Mouse (Mus musculus): ENCODE measurements around the gene Cks2. TPM values are rescaled to one million over a fixed set of nuclear protein-coding genes. Genes with fewer than 3 reads are reported as not detected.

Cks2 gene
- polyA plus RNA-seq, 1 experiment from 2014 or later, result 414 TPM

- peaks cover 25% of the 10 kb centered on the region for H3K4me1 ChIP-seq (ENCODE audit: control insufficient read depth, insufficient read depth, low read length)
- ATAC-seq (ENCODE audit: low FRiP score, low TSS enrichment), result no peak
- H3K27me3 ChIP-seq (ENCODE audit: control insufficient read depth, insufficient read depth, low read length), result no peaks in the 10 kb centered on the region
- H3K9me3 ChIP-seq (ENCODE audit: control insufficient read depth, low read length), result no peaks in the 10 kb centered on the region
- H3K9ac ChIP-seq (ENCODE audit: low read depth, low read length), result peak overlapping the region; percentile 95
- H3K4me3 ChIP-seq (ENCODE audit: low read length), result peak overlapping the region; percentile 91
- peak overlapping the region; percentile 63 for H3K4me2 ChIP-seq (replicated peaks; ENCODE audit: low read depth, low read length)
- peak overlapping the region; percentile 71 for H3K27ac ChIP-seq (ENCODE audit: low read depth, low read length)
- 0% methylated on average over 7 of the region's 7 CpGs for WGBS
- H3K36me3 ChIP-seq (ENCODE audit: control insufficient read depth, insufficient read depth, low read length), result peaks cover 10% of the 10 kb centered on the region; the same call in 1 of the 2 replicates
These were observed 840 bp downstream of the Cks2 start for GRCm38 (mm10) chr13:51645872-51646271.

DNA sequence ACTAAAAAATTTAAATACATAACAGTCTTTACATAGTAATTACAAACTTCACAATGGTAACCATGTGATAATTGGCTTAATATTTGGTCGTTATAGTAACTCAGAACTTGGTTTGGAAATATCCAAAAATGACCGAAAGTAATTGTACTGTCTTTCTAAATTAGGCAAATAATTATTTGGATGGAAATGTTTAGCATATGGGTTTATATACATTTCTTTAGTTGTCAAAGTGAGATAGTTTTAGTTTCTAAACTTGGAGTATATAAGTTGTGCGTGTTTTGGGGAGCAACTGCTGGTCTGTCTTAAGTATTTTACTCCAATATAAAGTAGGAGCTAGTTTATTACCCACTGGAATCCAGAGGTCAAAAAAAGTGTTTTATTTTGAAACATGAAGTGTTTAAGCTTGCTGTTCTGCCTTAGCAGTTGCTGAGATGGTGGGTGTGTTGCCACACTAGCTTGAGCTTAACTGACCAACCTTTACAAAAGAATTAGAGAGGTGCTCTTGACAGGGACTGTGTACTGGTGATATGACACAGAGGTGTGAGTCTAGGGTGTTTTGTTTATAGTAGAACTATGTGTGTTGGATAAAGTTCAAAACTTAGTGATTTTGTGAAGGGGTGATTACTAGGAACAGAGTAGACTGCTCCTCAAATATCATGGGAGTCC is 1.5 kb downstream of the Cks2 start:
- H3K4me3 ChIP-seq (ENCODE audit: low read length), result peak overlapping the region; percentile 91
- 21% methylated on average over 3 of the region's 3 CpGs for WGBS

GRCm38 (mm10) chr13:51647770-51648169 is 2.7 kb downstream of the Cks2 start:
- Histone ChIP-seq H3K9me3 (ENCODE audit: control insufficient read depth, low read length) (no peaks in the 10 kb centered on the region), H3K4me3 (ENCODE audit: low read length) (peak overlapping the region; percentile 91; the same call in 1 of the 2 replicates), H3K27ac (ENCODE audit: low read depth, low read length) (no peak overlapping the region), H3K27me3 (ENCODE audit: control insufficient read depth, insufficient read depth, low read length) (no peaks in the 10 kb centered on the region), H3K36me3 (ENCODE audit: control insufficient read depth, insufficient read depth, low read length) (peaks cover 15% of the 10 kb centered on the region; the same call in 1 of the 2 replicates), H3K4me2 (replicated peaks; ENCODE audit: low read depth, low read length) (peak overlapping the region; percentile 63), H3K4me1 (ENCODE audit: control insufficient read depth, insufficient read depth, low read length) (peaks cover 25% of the 10 kb centered on the region), H3K9ac (ENCODE audit: low read depth, low read length) (peak overlapping the region; percentile 45; the same call in 1 of the 2 replicates)
- no peak for ATAC-seq (ENCODE audit: low FRiP score, low TSS enrichment)
- 93% methylated on average over 3 of the region's 3 CpGs for WGBS

More for the DNA sequence above, 1.5 kb downstream of the Cks2 start:
- Histone ChIP-seq H3K9me3 (ENCODE audit: control insufficient read depth, low read length) (no peaks in the 10 kb centered on the region), H3K36me3 (ENCODE audit: control insufficient read depth, insufficient read depth, low read length) (peaks cover 14% of the 10 kb centered on the region; the same call in 1 of the 2 replicates), H3K9ac (ENCODE audit: low read depth, low read length) (peak overlapping the region; percentile 95), H3K4me2 (replicated peaks; ENCODE audit: low read depth, low read length) (peak overlapping the region; percentile 63), H3K4me1 (ENCODE audit: control insufficient read depth, insufficient read depth, low read length) (peaks cover 28% of the 10 kb centered on the region), H3K27ac (ENCODE audit: low read depth, low read length) (no peak overlapping the region), H3K27me3 (ENCODE audit: control insufficient read depth, insufficient read depth, low read length) (no peaks in the 10 kb centered on the region)
- no peak for ATAC-seq (ENCODE audit: low FRiP score, low TSS enrichment)

DNA sequence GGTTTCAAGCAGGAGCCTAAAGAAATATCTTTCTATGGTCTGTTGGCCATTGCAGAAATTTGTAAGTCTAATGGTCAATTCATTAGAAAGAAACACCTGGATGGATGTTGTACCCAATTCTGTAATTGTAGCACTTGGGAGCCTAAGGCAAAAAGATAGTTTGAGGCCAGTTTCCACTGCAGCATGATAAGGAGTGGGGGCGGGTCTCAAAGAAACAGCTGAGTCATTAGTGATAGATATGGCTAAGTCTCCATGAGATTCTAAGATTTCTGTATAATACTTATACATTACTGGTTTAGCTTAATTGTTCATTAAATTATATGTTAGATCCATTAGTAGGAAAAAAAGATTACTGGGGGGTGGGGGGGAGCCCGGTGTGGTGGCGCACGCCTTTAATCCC is 3.2 kb downstream of the Cks2 start:
- Histone ChIP-seq H3K9ac (ENCODE audit: low read depth, low read length) (no peak overlapping the region), H3K4me2 (replicated peaks; ENCODE audit: low read depth, low read length) (no peak overlapping the region; the same call in 1 of the 2 replicates), H3K36me3 (ENCODE audit: control insufficient read depth, insufficient read depth, low read length) (peaks cover 20% of the 10 kb centered on the region), H3K4me1 (ENCODE audit: control insufficient read depth, insufficient read depth, low read length) (peaks cover 25% of the 10 kb centered on the region), H3K27me3 (ENCODE audit: control insufficient read depth, insufficient read depth, low read length) (no peaks in the 10 kb centered on the region), H3K27ac (ENCODE audit: low read depth, low read length) (no peak overlapping the region), H3K9me3 (ENCODE audit: control insufficient read depth, low read length) (no peaks in the 10 kb centered on the region), H3K4me3 (ENCODE audit: low read length) (no peak overlapping the region)
- WGBS, result 87% methylated on average over 4 of the region's 4 CpGs
- ATAC-seq (ENCODE audit: low FRiP score, low TSS enrichment), result no peak

- peaks cover 32% of the 10 kb centered on the region for H3K36me3 ChIP-seq (ENCODE audit: control insufficient read depth, insufficient read depth, low read length)
- peaks cover 25% of the 10 kb centered on the region for H3K4me1 ChIP-seq (ENCODE audit: control insufficient read depth, insufficient read depth, low read length)
- H3K27ac ChIP-seq (ENCODE audit: low read depth, low read length), result no peak overlapping the region
- no peaks in the 10 kb centered on the region for H3K9me3 ChIP-seq (ENCODE audit: control insufficient read depth, low read length)
- H3K4me2 ChIP-seq (replicated peaks; ENCODE audit: low read depth, low read length), result no peak overlapping the region
- no peak for ATAC-seq (ENCODE audit: low FRiP score, low TSS enrichment)
- no peak overlapping the region for H3K4me3 ChIP-seq (ENCODE audit: low read length)
- H3K9ac ChIP-seq (ENCODE audit: low read depth, low read length), result no peak overlapping the region
- 76% methylated on average over 1 of the region's 1 CpGs for WGBS
- H3K27me3 ChIP-seq (ENCODE audit: control insufficient read depth, insufficient read depth, low read length), result no peaks in the 10 kb centered on the region
These were observed 4.7 kb downstream of the Cks2 start for GRCm38 (mm10) chr13:51649740-51650139.

GRCm38 (mm10) chr13:51651408-51652064 is 6.5 kb downstream of the Cks2 start, which contains the start of gene Secisbp2:
TSS of gene Secisbp2 (plus strand) at chr13:51651697.
- H3K36me3 ChIP-seq (ENCODE audit: control insufficient read depth, insufficient read depth, low read length), result peaks cover 50% of the 10 kb centered on the region
- peak within 1 kb of the TSS; percentile 67 for H3K27ac ChIP-seq (ENCODE audit: low read depth, low read length)
- WGBS, result under 1% methylated on average over 69 of the region's 69 CpGs
- H3K4me2 ChIP-seq (replicated peaks; ENCODE audit: low read depth, low read length), result peak within 1 kb of the TSS; percentile 68
- H3K9me3 ChIP-seq (ENCODE audit: control insufficient read depth, low read length), result no peaks in the 10 kb centered on the region
- peak; percentile 95 for ATAC-seq (ENCODE audit: low FRiP score, low TSS enrichment)
- no peaks in the 10 kb centered on the region for H3K27me3 ChIP-seq (ENCODE audit: control insufficient read depth, insufficient read depth, low read length)
- H3K4me1 ChIP-seq (ENCODE audit: control insufficient read depth, insufficient read depth, low read length), result peaks cover 24% of the 10 kb centered on the region
- H3K4me3 ChIP-seq (ENCODE audit: low read length), result peak within 1 kb of the TSS; percentile 58
- H3K9ac ChIP-seq (ENCODE audit: low read depth, low read length), result peak within 1 kb of the TSS; percentile 73

GRCm38 (mm10) chr13:51653159-51653558 is 8.1 kb downstream of the Cks2 start:
- Histone ChIP-seq H3K36me3 (ENCODE audit: control insufficient read depth, insufficient read depth, low read length) (peaks cover 66% of the 10 kb centered on the region), H3K4me3 (ENCODE audit: low read length) (no peak overlapping the region), H3K4me1 (ENCODE audit: control insufficient read depth, insufficient read depth, low read length) (peaks cover 8% of the 10 kb centered on the region), H3K4me2 (replicated peaks; ENCODE audit: low read depth, low read length) (no peak overlapping the region), H3K27ac (ENCODE audit: low read depth, low read length) (no peak overlapping the region), H3K27me3 (ENCODE audit: control insufficient read depth, insufficient read depth, low read length) (no peaks in the 10 kb centered on the region), H3K9me3 (ENCODE audit: control insufficient read depth, low read length) (no peaks in the 10 kb centered on the region), H3K9ac (ENCODE audit: low read depth, low read length) (no peak overlapping the region)
- WGBS, result 94% methylated on average over 6 of the region's 6 CpGs
- ATAC-seq (ENCODE audit: low FRiP score, low TSS enrichment), result no peak

DNA sequence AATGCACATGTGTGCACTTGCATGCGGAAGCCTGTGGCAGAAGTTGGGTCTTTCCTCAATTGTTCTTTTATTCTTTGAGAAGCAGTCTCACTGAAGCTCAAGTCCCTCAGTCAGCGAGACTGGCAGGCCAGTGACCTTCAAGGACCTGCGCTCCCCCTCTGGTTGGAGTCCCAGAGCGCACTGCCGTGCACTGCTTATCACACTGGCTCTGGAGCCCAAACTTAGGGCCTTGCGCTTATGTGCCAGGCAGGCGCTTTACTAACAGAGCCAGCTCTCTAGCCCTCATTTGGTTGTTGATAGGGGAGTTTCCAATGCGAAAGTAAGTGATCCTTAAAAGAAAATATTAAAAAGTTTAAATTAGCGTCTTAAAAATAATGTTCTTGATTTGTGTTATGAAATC is 8.9 kb downstream of the Cks2 start:
- WGBS, result 94% methylated on average over 9 of the region's 9 CpGs
- no peak for ATAC-seq (ENCODE audit: low FRiP score, low TSS enrichment)
- peaks cover 70% of the 10 kb centered on the region for H3K36me3 ChIP-seq (ENCODE audit: control insufficient read depth, insufficient read depth, low read length)
- no peaks in the 10 kb centered on the region for H3K9me3 ChIP-seq (ENCODE audit: control insufficient read depth, low read length)
- no peak overlapping the region for H3K4me2 ChIP-seq (replicated peaks; ENCODE audit: low read depth, low read length)
- no peak overlapping the region for H3K4me3 ChIP-seq (ENCODE audit: low read length)
- no peaks in the 10 kb centered on the region for H3K27me3 ChIP-seq (ENCODE audit: control insufficient read depth, insufficient read depth, low read length)
- no peak overlapping the region for H3K9ac ChIP-seq (ENCODE audit: low read depth, low read length)
- no peak overlapping the region for H3K27ac ChIP-seq (ENCODE audit: low read depth, low read length)
- H3K4me1 ChIP-seq (ENCODE audit: control insufficient read depth, insufficient read depth, low read length), result peaks cover 8% of the 10 kb centered on the region

Data from kidney, embryonic 14.5 days (tissue).